Mouse (Mus musculus) lung, postnatal 25 days (tissue): Measurements from ENCODE around the gene Nfix.

Experiments
- DNase-seq: peaks from one replicate; pipeline ENCODE4 v3.0.0; 2022; ENCODE audit warnings: low spot score

The Nfix gene

DNA sequence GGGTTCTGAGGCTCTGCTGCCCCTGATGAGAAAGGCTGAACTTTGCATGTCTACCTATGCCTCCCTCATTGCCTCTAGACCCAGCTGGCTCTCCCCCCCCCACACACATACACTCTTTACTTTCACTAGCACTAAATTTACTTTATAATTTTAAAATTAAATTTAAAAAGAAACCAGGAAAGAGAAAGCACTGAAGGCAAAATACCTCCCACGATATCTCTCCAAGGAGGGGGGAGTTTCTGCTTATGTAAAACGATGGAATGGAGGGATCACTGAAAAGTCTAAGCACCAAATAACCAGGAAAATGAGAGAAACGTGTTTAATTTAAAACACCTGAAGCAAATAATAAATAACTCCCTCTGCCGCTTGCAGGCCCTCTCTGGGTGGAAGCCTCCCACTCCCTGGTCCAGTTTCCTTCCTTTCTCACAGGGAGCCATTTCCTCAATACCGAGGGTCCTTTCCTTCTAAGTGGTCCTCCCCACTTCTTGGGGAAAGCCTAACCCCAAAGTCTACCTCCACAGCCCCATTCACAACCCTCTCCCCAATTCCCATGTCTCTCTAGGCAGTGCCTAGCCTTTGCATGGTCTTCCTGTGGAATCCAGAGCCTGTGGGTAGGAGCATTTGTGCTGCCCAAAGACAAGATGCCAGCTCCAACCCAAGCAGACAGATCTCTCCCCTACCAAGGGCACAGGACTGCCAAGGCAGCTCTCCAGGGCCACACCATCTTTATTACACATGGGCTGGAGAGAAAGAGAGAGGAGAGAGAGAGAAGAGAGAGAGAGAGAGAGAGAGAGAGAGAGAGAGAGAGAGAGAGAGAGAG lies 18.2 kb downstream of the Nfix start:
- DNase-seq = no peak

DNA sequence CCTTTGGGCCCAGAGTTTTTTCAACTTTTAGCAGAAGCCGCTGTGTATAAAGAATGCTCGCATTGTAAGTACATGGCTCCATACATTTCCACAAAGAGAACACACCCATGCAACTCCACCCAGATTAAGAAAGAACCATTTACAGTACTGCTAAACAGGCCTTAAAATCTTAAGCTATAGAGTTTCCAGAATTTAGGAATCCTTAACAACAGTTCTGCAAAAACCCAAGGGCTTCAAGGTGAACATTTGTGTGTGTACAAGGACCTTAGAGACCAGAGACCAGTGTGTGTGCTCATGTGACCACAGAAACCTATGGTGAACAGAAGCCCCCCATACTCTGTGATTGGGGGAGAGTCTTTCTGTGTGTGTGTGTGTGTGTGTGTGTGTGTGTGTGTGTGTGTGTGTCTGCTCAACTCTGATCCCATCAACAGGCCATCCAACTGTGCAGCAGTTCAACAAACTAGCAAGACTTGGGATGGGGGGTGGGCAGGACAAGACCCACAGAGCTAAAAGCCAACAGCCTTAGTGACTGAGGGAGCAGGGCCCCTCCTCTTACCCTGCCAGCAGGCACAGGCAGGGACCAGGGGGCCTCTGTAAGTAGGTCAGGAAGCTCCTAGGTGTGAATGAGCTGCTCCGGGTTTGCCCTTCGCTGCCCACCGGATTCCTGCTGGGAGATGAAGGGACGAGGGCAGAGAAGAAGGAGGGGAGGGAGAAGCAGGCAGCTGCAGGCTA lies 19.0 kb downstream of the Nfix start:
- DNase-seq = no peak

DNA sequence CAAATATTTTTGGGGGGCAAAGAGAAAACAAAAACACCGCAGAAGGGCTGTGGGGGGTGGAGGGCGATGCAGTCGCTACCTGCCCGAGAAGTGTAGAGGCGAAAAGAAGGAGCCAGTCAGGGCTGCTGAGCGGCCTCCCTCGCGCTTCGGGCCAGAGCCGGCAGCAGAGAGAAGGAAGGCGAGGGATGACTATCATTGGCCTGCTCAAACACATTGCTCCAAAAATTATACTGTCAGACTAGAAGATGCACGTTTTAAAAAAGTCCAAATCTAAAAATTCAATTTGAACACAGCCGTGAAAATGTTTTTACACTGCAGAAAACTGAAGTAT lies 20.0 kb downstream of the Nfix start:
- no peak for DNase-seq

DNA sequence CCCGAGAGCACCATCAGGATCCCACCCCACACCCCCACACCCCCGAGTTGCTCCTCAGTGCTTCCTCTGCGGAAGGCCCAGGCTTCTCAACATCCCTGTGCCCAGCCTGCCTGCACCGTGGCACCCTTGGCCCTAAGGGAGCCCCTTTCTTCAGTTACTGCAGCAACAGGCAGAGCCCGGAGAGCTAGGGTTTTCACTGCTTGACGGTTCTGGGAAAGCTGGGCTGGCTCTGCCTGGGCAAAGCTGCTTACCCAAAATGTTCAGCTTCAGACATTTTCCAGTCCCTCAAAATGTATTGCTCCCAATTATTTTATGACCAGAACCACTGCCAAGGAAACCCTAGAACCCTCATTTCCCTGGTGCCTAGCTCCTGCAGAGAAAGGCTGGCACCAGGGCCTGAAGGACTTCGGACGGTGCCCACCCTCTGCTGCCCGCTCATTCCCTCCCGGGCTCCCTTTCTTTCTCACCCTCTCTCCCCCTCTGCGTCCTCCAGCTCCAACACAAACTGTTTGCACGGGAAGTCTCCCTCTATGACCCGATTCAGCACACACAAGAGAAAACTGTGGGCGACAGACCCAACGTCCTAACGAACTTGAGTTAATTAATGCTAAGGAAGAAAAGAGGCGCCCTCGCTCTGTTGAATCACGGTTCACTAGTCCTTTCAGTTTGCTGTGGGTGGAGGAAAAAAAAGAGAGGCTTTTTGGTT lies 20.5 kb downstream of the Nfix start:
- no peak for DNase-seq

DNA sequence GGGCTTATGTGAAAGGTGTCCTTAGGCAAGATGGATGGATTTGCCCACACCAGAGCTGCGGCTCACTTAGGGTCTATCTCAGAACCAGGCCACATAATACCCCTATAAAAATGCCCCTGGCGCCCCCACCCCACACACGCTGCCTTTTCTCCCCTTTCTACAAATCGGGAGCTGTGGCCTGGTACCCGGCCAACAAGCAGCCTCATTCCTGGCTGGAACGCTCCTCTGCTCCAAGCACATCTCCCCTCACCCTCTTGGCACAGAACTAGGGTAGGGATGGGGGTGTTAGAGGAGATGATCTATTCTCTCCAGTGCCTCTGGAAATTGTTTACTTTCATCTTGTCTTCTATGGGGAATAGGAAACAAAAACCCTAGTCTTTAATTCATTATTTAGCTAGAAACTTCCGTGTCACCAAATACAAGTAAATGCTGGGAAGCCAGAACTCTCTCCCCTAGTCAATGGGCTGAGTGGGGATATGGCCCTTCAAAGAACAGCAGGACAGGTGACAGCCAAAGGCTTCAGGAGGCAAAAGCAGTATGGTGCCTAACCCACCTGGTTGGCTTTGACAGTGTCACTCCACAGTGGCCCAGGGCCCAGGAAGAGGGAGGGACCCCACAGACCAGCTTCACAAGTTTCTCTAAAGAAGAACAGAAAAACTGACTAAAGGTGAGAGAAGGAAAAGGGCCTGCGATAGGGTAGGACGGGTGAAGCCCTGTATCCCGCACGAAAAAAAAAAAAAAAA lies 21.3 kb downstream of the Nfix start:
- no peak for DNase-seq

DNA sequence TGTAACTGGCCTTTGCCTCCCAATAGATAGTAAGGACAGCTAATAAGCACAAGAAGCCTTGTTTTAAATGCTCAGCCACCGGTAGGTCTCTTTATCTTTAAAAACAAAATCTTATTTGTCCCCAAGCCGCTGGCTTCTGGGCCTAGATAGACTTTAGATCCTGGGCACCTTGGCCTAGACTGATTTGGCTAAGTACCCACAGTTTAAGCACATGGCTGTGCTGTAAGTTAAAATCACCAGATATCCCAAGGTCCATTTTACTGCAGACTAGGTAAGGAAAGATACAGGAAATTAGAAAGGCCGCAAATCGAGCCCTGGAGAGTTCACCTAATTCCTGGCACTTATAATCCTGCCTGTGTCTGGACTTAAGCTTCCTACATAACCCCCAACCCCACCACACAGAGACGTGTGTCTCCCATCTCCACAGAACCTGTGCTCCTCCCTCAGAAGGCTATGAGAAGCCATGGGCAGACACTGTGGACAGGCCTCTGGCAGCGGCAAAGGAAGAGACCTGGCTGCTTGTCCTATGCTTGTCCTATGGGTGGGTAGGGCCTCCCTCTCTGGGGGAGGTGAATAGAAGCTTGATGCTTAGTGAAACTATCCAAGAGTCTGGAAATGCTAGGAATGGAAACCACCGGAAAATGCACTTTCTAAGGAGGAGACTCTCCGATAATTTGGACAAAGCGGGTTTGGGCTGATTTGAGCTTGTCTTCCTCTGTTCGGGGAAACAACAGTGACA lies 22.1 kb downstream of the Nfix start:
- no peak for DNase-seq

DNA sequence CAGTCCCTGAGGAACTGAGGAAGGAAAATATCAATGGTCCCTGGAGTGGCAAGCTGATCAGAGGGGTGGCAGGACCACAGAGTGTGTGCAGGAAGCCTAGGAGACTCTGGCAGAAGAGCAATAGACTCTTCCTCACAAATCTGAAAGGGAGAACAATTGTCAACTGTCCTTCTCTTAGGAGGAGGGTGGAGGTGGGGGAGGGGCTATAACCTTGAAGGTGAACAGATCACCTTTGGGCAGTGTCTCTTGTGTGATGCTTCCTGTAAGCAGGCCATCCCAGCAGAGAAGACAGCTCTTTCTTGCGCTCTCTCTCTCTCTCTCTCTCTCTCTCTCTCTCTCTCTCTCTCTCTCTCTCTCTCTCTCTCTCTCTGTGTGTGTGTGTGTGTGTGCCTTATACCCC lies 23.6 kb downstream of the Nfix start:
- DNase-seq = no peak

DNA sequence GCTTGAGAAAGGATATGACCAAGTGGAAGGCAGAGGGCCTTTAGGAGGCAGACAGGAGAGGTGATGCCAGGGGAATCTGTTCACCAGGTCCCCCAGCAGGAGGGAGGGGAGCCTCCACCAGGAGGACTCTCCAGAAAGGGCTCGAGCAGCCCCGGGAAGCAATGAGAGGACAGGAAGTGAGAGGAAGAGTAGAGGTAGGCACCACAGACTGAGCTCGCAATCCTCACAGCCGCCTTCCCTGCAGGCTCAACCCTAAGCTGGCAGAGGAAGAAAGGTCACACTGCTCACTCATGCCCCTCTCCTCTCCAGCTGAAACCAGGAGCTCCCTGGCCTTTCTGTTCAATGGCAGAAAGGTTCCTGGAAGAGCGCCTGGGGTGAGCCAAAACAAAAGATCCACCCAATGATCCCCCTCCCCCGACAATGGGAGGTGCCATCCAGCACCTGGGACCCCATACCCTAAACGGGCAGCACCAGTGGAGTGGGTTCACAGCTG lies 24.5 kb downstream of the Nfix start:
- DNase-seq = no peak

DNA sequence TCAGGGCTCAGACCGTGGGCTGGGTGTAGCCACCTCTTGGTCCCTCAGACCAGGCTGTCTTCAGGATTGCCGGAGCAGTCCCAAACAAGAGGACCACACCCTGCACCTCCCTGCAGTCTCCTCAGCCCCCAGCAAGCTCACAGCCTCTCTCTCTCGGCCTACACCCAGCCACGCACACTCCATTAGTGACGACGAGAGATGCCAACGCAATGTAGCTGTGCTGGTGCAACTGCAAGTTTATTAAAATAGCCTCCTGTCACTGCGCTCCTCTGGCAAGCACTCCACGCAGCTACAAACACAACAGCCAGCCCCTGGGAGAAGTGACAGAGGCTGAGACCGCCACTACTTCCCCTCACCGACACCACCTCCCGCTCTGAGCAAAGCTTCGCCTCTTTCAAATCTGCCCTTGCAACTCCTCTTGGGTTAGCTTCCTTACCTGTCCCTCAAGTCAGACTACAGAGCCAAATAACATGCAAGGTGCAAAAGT lies 25.0 kb downstream of the Nfix start:
- no peak for DNase-seq

DNA sequence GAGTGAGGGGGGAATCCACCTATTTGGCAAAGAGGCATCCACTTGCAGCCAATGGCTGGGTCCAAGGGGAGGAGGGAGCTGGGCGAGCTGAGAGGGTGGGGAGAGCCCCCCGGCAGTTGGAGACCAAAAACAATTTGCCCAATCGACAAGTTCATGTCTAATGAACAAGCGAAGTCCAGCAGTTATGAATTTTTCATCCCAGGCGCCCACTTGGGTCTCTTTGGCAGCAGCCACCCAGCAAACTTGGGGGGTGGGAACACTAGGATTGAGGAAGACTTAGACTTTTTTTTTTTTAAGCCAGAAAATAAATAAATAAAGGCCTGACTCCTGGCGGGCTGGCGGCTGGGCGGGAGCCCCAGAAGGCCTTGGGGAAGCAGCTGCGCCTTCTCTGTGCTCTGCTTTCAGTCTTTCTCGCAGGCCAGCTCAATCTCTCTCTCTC lies 25.7 kb downstream of the Nfix start:
- no peak for DNase-seq

DNA sequence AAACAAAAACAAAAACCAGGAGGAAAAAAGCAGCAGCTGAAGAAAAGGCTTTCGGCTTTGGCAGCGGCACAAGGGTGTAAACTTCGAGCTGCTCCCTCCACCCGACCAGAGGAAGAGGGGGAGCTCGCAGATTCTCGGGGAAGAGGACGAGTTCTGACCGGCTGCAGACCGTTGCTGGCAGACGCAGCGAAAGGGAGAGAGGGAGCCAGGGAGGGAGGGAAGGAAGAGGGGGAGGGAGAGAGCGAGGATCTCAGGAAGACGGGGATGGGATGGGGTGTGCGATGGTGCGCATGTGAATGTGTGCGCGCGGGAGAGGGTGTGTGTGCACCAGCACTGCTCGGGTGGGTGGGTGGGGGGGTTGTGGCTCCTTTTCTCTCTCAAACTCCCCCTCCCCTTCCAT lies 26.3 kb downstream of the Nfix start:
- DNase-seq = peak; percentile 77

DNA sequence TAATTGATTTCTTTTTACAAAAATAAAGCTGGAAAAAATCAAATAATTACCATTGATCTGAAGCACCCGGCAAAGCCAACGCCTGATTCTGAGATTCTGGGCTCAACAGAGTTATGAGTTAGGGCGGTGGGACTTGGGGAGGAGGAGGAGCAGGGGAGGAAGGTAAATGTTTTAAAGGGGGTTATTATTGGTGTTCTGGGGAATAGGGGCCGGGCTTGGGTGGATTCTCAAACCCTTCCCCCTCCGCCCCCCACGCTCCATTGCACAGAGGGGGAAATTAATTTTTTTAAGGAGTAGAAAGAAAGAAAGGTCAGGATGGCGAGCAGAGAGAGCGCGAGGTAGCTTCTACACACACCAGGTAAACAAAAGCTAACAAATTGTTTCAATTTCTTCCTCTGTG lies 26.8 kb downstream of the Nfix start:
- no peak for DNase-seq

DNA sequence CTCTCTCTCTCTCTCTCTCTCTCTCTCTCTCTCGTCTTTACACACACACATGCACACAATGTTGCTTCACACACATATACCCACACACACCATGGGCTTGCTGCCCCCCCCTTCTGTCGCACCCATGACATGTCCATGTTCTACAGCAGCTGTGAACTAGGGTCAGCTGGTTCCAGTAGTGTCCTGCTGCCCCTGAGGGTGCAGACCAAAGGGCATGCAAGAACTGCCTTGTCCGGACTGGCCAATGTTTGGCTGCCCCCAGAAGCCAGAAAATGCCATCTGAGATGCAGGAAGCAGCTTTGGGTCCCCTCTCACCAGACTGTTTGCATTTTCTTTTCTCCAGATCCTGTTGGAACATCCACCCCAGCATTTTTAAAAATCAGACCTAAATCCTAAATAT lies 27.5 kb downstream of the Nfix start:
- no peak for DNase-seq

DNA sequence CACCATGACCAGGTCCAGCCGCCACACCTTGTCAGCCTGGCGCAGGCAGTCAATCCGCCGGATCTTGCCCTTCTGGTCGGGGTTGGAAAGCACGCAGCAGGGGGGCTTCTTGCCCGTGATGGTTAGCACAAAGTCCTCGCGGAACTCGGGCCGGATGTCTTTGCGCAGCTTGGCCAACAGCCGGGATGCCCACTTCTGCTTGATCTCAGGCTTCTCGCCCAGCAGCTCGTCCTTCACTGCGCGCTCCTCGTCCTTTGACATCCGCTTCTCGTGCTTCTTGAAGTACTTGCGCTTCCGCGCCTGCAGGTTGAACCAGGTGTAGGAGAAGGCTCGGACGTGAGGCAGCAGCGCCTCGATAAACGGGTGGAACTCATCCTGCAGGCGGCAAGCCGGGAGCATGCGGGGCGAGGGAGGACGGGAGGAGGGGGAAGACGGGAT lies 28.2 kb downstream of the Nfix start:
- DNase-seq = no peak

DNA sequence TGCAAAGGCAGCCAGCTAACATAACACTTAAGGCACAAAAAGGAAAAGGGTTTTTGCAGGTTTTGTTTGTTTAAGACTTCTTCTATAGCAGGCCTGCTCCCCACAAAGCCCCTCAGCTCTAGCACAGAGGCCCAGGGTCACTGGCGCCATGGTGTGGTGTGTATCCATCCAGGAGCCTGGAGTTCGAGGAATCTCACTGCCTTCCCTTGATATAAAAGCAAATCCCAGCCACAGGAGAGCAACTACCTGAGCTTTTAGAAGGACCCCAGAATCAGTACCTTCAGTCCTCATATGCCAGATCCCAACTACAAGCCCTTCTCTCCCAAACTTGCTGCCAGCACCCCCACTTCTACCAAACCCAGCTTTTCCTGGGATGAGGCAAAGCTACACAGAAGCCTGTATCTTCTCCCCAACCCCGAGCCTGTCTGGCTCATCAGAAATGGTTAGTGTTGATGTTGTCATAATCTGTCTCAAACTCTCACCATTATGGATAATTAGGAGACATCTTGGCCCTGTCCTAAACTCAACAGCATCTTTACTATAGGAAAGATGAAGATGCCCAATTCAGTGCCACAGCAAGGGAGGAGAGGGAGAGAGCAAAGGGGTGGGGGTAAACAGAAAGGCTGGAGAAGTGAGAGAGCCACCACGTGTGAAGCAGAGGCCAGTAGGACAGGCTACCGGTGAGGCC lies 29.0 kb downstream of the Nfix start:
- DNase-seq = no peak

DNA sequence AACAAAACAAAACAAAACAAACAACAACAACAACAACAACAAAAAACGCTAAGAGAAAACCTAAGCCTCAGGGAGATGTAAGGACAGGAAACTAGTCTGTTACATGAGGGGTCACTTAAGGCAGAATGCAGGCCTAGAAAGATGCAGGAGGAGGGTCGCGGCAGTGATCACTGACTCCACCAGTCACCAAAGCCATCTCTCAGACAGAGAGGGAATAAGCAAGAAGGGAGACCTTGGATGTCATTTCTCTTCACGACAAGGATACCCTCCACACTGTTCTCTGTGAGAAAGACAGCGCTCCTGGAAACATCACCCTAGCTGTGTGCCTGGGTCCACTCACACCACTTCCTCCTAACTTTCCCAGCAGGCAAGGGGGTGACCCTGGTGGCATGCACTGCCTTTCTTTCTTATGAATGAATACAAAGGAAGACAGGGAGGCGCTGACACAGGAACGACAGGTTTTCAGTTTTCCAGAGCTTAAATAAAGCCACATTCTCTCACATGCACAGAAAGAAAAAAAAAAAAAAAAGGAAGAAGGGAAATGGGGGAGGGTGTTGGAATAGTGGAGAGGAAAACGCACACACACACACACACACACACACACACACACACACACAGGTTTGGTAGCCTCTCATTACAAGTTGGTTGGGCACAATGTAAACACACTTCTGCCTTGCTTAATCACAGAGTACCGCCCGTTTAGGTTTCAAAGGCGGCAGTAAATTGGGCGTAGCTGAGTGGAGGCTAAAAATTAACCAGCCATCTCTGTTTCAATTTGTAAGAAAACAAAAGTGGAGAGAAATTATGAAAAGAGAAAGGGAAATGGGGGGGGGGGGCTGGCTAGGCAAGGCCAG lies 29.8 kb downstream of the Nfix start:
- peak; percentile 86 for DNase-seq

DNA sequence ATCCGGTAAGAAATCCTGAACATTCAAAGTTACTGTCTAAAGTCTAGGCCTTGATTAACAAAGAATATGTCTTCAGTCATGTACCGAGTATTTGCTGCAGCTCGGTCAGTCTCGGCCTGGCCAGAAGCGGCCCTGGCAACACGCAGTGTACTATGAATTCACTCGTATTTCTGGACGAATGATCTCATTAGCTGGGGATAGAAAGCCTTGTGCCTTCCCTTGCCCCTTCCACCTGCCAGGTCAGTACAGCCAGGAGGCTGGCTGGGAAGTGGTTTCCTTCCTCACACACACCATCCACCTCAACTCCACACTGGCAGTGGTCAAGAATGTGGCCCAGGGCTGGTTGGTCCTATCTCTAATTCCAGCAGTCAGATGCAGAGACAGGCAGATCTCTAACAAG lies 30.8 kb downstream of the Nfix start:
- DNase-seq = no peak

DNA sequence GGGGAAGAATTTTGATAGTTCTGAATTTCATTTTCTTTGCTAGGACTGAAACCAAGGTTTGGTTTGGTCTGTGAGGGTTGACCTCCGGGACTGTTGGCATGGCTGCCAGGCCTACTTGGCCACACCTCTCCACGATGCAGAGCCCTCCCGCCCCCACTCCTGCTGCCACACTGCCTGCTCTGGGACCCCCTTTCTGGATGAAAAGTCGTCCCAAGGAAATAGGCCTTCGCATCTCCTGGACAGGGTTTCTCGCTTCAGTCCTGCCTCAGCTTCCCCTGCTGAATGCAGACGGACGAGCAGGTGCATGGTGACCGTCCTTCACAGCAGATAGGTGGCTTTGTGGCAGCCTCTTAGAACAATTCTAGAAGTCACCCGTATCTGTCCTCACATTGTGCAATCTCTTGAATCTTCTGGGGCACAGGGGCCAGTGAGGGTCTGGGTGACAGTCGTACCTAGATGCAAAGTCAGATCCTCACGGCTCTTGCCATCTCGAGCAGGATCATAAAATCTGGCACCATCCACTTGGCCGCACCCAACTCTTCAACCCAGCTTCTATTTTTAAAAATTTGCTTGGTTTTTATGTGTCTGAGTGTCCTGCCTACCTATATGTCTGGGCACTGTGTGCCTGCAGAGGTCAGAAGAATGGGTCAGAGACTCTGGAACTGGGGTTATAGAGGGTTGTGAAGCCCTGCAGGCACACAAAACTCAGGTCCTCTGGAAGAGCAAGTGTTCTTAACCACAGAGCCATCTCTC lies 31.6 kb downstream of the Nfix start:
- DNase-seq = no peak

DNA sequence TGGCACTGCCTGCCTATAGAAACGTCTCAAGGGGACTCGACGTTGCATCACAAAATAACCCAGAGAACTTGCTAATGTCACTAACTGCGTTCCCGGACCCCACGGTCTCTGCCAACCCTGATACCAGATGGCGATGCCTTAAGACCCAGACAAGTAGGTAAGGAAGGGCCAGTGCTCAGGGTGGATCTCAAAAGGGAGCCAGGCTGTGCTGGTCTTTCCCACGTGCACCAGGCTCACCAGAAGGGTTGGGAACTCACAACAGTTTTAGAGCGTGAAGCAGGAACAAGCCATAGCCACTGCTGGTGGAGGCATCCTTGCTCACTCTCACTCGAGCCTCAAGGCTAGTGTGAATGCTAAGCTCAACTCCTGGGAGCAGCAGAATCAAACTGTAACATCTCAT lies 32.9 kb downstream of the Nfix start:
- DNase-seq = no peak
